ENCODE assay signal across 8 mouse cellular contexts in genomic region chr4:101234332-101234731, GRCm38 (mm10). TPM values are rescaled to one million over a fixed set of nuclear protein-coding genes. Genes with fewer than 3 reads are reported as not detected.
DNase-seq lines count a peak whose midpoint lies in the region; ATAC-seq lines count a peak whose summit lies in the region.

No protein-coding gene starts in this region.

- no peak overlapping the region for H3K4me2 ChIP-seq in heart, embryonic 11.5 days

- no peak overlapping the region for H3K9ac ChIP-seq in heart, embryonic 11.5 days (ENCODE audit: low read depth, low read length)

- no peaks in the 10 kb centered on the region for H3K27me3 ChIP-seq in heart, embryonic 11.5 days (ENCODE audit: control insufficient read depth, insufficient read depth, low read length)

- no peaks in the 10 kb centered on the region for H3K36me3 ChIP-seq in heart, embryonic 11.5 days (ENCODE audit: control insufficient read depth, insufficient read depth, low read length)

- no peak for ATAC-seq in heart, embryonic 11.5 days (replicated peaks; ENCODE audit: insufficient number of reproducible peaks, low FRiP score, low TSS enrichment)
- no peak for ATAC-seq in monocyte, adult 5-6 weeks (replicated peaks; ENCODE audit: insufficient number of reproducible peaks, low FRiP score, low TSS enrichment, poor library complexity, severe bottlenecking)

- peak; percentile 98 for DNase-seq in heart, adult 11 months
- peak; percentile 94 for DNase-seq in adipocyte (ENCODE audit: low spot score)
- peak; percentile 89 for DNase-seq in gastrocnemius, adult 18-20 months (ENCODE audit: low spot score)
- peak; percentile 49 for DNase-seq in kidney, adult 11 months
- peak; percentile 40 for DNase-seq in left cerebral cortex, postnatal 4 days
- DNase-seq in right cerebral cortex, postnatal 10 days (ENCODE audit: low spot score in 2 of 2) = peak; percentile 76 to 81

- no peaks in the 10 kb centered on the region for H3K9me3 ChIP-seq in heart, embryonic 11.5 days (replicated peaks; ENCODE audit: control insufficient read depth, low read length)

- intact Hi-C loops in left cerebral cortex, postnatal 4 days (cut with DNase I) = no loop called here

- no peak overlapping the region for H3K4me3 ChIP-seq in heart, embryonic 11.5 days (ENCODE audit: low read depth, low read length)

- H3K27ac ChIP-seq in heart, embryonic 11.5 days (ENCODE audit: low read depth, low read length) = no peak overlapping the region

- WGBS in heart, embryonic 11.5 days (ENCODE audit: insufficient replicate concordance) = 67% methylated on average over 1 of the region's 1 CpGs

- H3K4me1 ChIP-seq in heart, embryonic 11.5 days (ENCODE audit: control insufficient read depth, insufficient read depth, low read length) = peaks cover 6% of the 10 kb centered on the region; the same call in 1 of the 2 replicates

RNA-seq across cellular contexts. Expression of gene Jak1, which starts 30.8 kb away (rescaled TPM):
- polyA plus RNA-seq in heart, embryonic 11.5 days (2014; fragmentation: Nextera tagmentation; extraction: Ambion mirVana) = 65.1 and 69.8 TPM in 2 replicates
- total RNA-seq in gastrocnemius, adult 18-20 months (2021) = 100 to 1,000 TPM in 1 of 2 experiments, 10 to 100 TPM in 1; 96.1 to 106 TPM
- total RNA-seq in left cerebral cortex, postnatal 4 days (2021) = 100 to 1,000 TPM; 103 to 106 TPM
- total RNA-seq in monocyte, adult 5-6 weeks (2017) = 252 to 459 TPM (median 254 TPM) in 3 replicates

Comparison
In these comparisons a context has a peak if more than half of its experiments do, and no peak if none do; other contexts are left out.
1. DNase-seq: peak in every context shown above with its lines; median percentile 98 in heart, adult 11 months; 94 in adipocyte; 89 in gastrocnemius, adult 18-20 months; 78 in right cerebral cortex, postnatal 10 days; 49 in kidney, adult 11 months; 40 in left cerebral cortex, postnatal 4 days.